Mouse (Mus musculus): ENCODE measurements around the gene Adad2. TPM values are rescaled to one million over a fixed set of nuclear protein-coding genes. Genes with fewer than 3 reads are reported as not detected.

The Adad2 gene
- polyA plus RNA-seq, 1 experiment = 0.12 TPM

- TF ChIP-seq POLR2A (IDR thresholded peaks at IDR 0.05; ENCODE audit: borderline replicate concordance, extremely low read depth, insufficient read depth, insufficient read length, poor library complexity, severe bottlenecking) = no peak
- TF ChIP-seq CTCF (IDR thresholded peaks at IDR 0.05; ENCODE audit: borderline replicate concordance, extremely low read depth, insufficient read depth, insufficient read length) = no peak
- DNase-seq (ENCODE audit: low read depth) = no peak
Observed at GRCm38 (mm10) chr8:119616811-119617210, 4.3 kb downstream of the Adad2 start.

GRCm38 (mm10) chr8:119617586-119617985 is 5.0 kb downstream of the Adad2 start:
- TF ChIP-seq POLR2A (IDR thresholded peaks at IDR 0.05; ENCODE audit: borderline replicate concordance, extremely low read depth, insufficient read depth, insufficient read length, poor library complexity, severe bottlenecking) (no peak), CTCF (IDR thresholded peaks at IDR 0.05; ENCODE audit: borderline replicate concordance, extremely low read depth, insufficient read depth, insufficient read length) (no peak)
- no peak for DNase-seq (ENCODE audit: low read depth)

DNA sequence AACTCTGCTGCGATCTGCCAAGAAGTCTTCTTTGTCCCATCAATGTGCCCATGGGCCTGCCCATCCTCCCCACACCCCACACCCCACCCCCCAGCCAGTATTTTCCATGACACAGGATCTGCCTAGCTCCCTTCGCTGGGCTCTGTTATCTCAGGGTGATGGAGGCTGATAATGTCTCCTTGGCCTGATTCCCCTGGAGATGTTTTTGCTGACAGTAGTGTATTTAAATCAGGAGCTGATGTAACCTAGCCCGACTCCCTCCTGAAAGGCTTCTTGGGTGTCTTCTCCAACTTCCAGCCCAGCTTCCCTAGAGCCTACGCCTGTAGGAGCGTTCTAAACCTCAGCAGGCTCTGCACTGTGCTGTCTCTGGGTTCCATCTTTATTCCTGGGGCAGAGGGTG is 6.3 kb downstream of the Adad2 start:
- no peak for TF ChIP-seq CTCF (IDR thresholded peaks at IDR 0.05; ENCODE audit: borderline replicate concordance, extremely low read depth, insufficient read depth, insufficient read length)
- TF ChIP-seq POLR2A (IDR thresholded peaks at IDR 0.05; ENCODE audit: borderline replicate concordance, extremely low read depth, insufficient read depth, insufficient read length, poor library complexity, severe bottlenecking) = no peak
- DNase-seq (ENCODE audit: low read depth) = no peak

GRCm38 (mm10) chr8:119620116-119620840 is 7.7 kb downstream of the Adad2 start:
- DNase-seq (ENCODE audit: low read depth) = no peak
- no peak for TF ChIP-seq CTCF (IDR thresholded peaks at IDR 0.05; ENCODE audit: borderline replicate concordance, extremely low read depth, insufficient read depth, insufficient read length)
- TF ChIP-seq POLR2A (IDR thresholded peaks at IDR 0.05; ENCODE audit: borderline replicate concordance, extremely low read depth, insufficient read depth, insufficient read length, poor library complexity, severe bottlenecking) = no peak

- TF ChIP-seq CTCF (IDR thresholded peaks at IDR 0.05; ENCODE audit: borderline replicate concordance, extremely low read depth, insufficient read depth, insufficient read length) (no peak), POLR2A (IDR thresholded peaks at IDR 0.05; ENCODE audit: borderline replicate concordance, extremely low read depth, insufficient read depth, insufficient read length, poor library complexity, severe bottlenecking) (no peak)
- no peak for DNase-seq (ENCODE audit: low read depth)
Observed at GRCm38 (mm10) chr8:119620848-119621465, 8.4 kb downstream of the Adad2 start.

GRCm38 (mm10) chr8:119622555-119622954 is 10.0 kb downstream of the Adad2 start:
- DNase-seq (ENCODE audit: low read depth) = no peak
- no peak for TF ChIP-seq CTCF (IDR thresholded peaks at IDR 0.05; ENCODE audit: borderline replicate concordance, extremely low read depth, insufficient read depth, insufficient read length)
- TF ChIP-seq POLR2A (IDR thresholded peaks at IDR 0.05; ENCODE audit: borderline replicate concordance, extremely low read depth, insufficient read depth, insufficient read length, poor library complexity, severe bottlenecking) = no peak

DNA sequence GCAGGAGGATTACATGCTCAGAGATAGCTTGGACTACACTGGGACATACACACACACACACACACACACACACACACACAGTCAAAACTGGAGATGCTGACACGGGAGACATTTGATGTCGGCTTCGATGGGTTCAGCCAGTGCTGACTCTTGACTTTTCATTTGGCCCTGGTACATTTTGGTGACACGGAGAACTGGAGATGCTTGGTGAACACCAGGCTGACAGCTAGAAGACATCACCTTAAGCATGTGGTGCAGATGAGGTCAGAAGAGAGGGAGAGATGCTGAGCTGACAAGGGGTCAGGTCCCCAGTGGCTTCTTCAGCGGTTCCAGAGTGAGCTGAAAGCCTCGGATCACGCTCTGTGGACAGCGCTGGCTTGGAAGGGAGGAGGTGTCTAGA is 10.5 kb downstream of the Adad2 start:
- DNase-seq (ENCODE audit: low read depth) = no peak
- TF ChIP-seq POLR2A (IDR thresholded peaks at IDR 0.05; ENCODE audit: borderline replicate concordance, extremely low read depth, insufficient read depth, insufficient read length, poor library complexity, severe bottlenecking) (no peak), CTCF (IDR thresholded peaks at IDR 0.05; ENCODE audit: borderline replicate concordance, extremely low read depth, insufficient read depth, insufficient read length) (no peak)

DNA sequence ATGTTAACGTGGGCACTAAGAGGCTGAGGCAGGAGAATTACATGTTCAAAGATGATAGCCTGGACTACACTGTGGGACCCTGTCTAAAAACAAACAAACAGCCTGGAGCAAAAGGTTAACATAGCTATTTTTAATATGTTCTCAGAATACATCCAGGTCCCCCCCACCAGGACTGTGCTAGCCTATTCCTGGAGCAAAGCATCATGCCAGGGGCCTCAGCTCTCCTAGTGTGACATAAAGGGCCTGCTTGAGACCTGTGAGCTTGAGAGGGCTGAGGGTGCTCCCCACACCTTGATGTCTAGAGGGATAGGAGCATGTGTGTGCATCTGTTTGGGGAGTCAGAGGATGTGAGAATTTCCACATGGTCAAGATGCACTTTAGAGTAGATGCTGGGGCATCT is 11.2 kb downstream of the Adad2 start:
- TF ChIP-seq CTCF (IDR thresholded peaks at IDR 0.05; ENCODE audit: borderline replicate concordance, extremely low read depth, insufficient read depth, insufficient read length) = no peak
- TF ChIP-seq POLR2A (IDR thresholded peaks at IDR 0.05; ENCODE audit: borderline replicate concordance, extremely low read depth, insufficient read depth, insufficient read length, poor library complexity, severe bottlenecking) = no peak
- DNase-seq (ENCODE audit: low read depth) = no peak

DNA sequence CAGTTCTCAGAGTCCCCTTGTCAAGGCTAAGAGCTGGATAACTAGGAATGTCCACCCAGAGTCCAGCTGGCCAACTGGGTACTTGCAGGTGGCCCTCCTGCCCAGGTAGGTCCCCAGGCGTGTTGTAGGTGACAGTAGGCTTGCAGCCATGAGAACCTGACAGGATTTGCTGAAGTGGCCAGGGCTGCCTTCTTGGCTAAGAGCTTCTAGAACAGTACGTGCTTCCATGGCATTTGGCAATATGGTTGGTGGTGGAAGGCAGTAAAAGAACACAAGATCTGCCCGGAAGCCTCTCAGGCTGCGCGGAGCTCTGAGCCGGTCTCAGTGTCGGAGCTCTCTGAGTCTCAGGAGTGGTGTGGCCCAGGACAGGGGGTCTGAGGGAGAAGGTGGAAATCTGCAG is 12.4 kb downstream of the Adad2 start:
- TF ChIP-seq CTCF (IDR thresholded peaks at IDR 0.05; ENCODE audit: borderline replicate concordance, extremely low read depth, insufficient read depth, insufficient read length) = no peak
- TF ChIP-seq POLR2A (IDR thresholded peaks at IDR 0.05; ENCODE audit: borderline replicate concordance, extremely low read depth, insufficient read depth, insufficient read length, poor library complexity, severe bottlenecking) = no peak

DNA sequence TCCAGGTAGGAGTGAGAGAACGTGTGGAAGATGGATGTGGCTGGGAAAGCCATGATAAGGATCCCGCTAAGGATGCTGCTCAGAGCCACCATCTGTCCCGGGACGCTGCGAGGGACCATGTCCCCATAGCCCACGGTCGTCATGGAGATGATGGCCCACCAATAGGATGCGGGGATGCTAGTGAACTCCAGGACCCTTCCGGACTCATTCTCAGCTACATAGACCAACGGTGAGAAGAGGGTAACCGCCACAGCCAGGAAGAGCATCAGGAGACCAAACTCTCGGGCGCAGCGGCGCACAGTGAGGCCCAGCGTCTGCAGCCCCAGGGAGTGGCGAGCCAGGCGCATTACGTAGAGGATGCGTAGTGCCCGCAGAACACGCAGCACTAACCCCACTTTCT is 13.2 kb downstream of the Adad2 start:
- TF ChIP-seq CTCF (IDR thresholded peaks at IDR 0.05; ENCODE audit: borderline replicate concordance, extremely low read depth, insufficient read depth, insufficient read length) (no peak), POLR2A (IDR thresholded peaks at IDR 0.05; ENCODE audit: borderline replicate concordance, extremely low read depth, insufficient read depth, insufficient read length, poor library complexity, severe bottlenecking) (no peak)
- no peak for DNase-seq (ENCODE audit: low read depth)

More for the DNA sequence above, 12.4 kb downstream of the Adad2 start:
- no peak for DNase-seq (ENCODE audit: low read depth)

- TF ChIP-seq POLR2A (IDR thresholded peaks at IDR 0.05; ENCODE audit: borderline replicate concordance, extremely low read depth, insufficient read depth, insufficient read length, poor library complexity, severe bottlenecking) = no peak
- TF ChIP-seq CTCF (IDR thresholded peaks at IDR 0.05; ENCODE audit: borderline replicate concordance, extremely low read depth, insufficient read depth, insufficient read length) = no peak
- DNase-seq (ENCODE audit: low read depth) = no peak
Observed at GRCm38 (mm10) chr8:119627199-119627598, 14.7 kb downstream of the Adad2 start.
